Mouse (Mus musculus) cortical plate, adult 2 months (tissue): ENCODE measurements around the gene Nfya. TPM values are rescaled to one million over a fixed set of nuclear protein-coding genes. Genes with fewer than 3 reads are reported as not detected.

Experiments
- H3K27ac ChIP-seq: fragments of 200-500 bp; 2 replicates; pipeline ENCODE4 v1.5.1; 2012; ENCODE audit warnings: low read length, control low read depth, inconsistent platforms; ENCODE audit not compliant: insufficient read depth
- H3K4me1 ChIP-seq: fragments of 200-500 bp; 2 replicates; pipeline ENCODE4 v1.6.1; 2011; ENCODE audit warnings: low read length; ENCODE audit not compliant: control insufficient read depth, insufficient read depth
- H3K4me3 ChIP-seq: fragments of 200-500 bp; 2 replicates; pipeline ENCODE4 v1.5.1; 2011; ENCODE audit warnings: mild to moderate bottlenecking, low read length, control low read depth; ENCODE audit not compliant: insufficient read depth
- CTCF ChIP-seq: fragments of 200-500 bp; IDR thresholded peaks from 2 replicates; pipeline ENCODE4 v1.5.1; 2011; ENCODE audit warnings: mild to moderate bottlenecking, control low read depth, low read length; ENCODE audit not compliant: insufficient read depth; ENCODE audit errors: extremely low read depth
- POLR2A ChIP-seq: fragments of 200-500 bp; IDR thresholded peaks from 2 replicates; pipeline ENCODE4 v1.6.1; 2011; ENCODE audit warnings: mild to moderate bottlenecking, low read length, control low read depth; ENCODE audit not compliant: insufficient read depth; ENCODE audit errors: extremely low read depth
- polyA plus RNA-seq: library from polyadenylated mRNA; depleted of rRNA; stranded (reverse); fragments of >200 nt; gene quantifications from 2 replicates; pipeline ENCODE4 v1.2.3, GENCODE M21; 2012

Gene Nfya
- polyA plus RNA-seq, 1 experiment = 26.1 TPM

GRCm38 (mm10) chr17:48447675-48448074 is 38.0 kb upstream of the Nfya start:
- Histone ChIP-seq H3K4me1 (no peaks in the 10 kb centered on the region), H3K4me3 (no peak overlapping the region), H3K27ac (no peak overlapping the region)
- TF ChIP-seq CTCF = no peak
- no peak for TF ChIP-seq POLR2A

GRCm38 (mm10) chr17:48443542-48444145 is 33.9 kb upstream of the Nfya start:
- H3K27ac ChIP-seq = no peak overlapping the region
- TF ChIP-seq CTCF = no peak
- TF ChIP-seq POLR2A = no peak
- no peak overlapping the region for H3K4me3 ChIP-seq
- no peaks in the 10 kb centered on the region for H3K4me1 ChIP-seq

- Histone ChIP-seq H3K4me3 (no peak overlapping the region), H3K4me1 (no peaks in the 10 kb centered on the region), H3K27ac (no peak overlapping the region)
- TF ChIP-seq CTCF (no peak), POLR2A (no peak)
Measured at GRCm38 (mm10) chr17:48442745-48443457, 33.2 kb upstream of the Nfya start.

- H3K4me1 ChIP-seq = no peaks in the 10 kb centered on the region
- H3K27ac ChIP-seq = no peak overlapping the region
- H3K4me3 ChIP-seq = no peak overlapping the region
- TF ChIP-seq POLR2A (no peak), CTCF (no peak)
Measured at GRCm38 (mm10) chr17:48437421-48437911, 27.8 kb upstream of the Nfya start.

GRCm38 (mm10) chr17:48436487-48436886 is 26.8 kb upstream of the Nfya start:
- TF ChIP-seq POLR2A = no peak
- no peak for TF ChIP-seq CTCF
- H3K27ac ChIP-seq = no peak overlapping the region
- no peak overlapping the region for H3K4me3 ChIP-seq
- H3K4me1 ChIP-seq = no peaks in the 10 kb centered on the region

- TF ChIP-seq CTCF (no peak), POLR2A (no peak)
- Histone ChIP-seq H3K27ac (no peak overlapping the region), H3K4me3 (no peak overlapping the region), H3K4me1 (no peaks in the 10 kb centered on the region)
Measured at GRCm38 (mm10) chr17:48434479-48434878, 24.8 kb upstream of the Nfya start.

- H3K4me1 ChIP-seq = no peaks in the 10 kb centered on the region
- H3K27ac ChIP-seq = no peak overlapping the region
- no peak overlapping the region for H3K4me3 ChIP-seq
- TF ChIP-seq CTCF (0 out of 2 replicates have a peak, but pooled peaks have one; percentile 4), POLR2A (no peak)
Measured at GRCm38 (mm10) chr17:48433689-48434330, 24.1 kb upstream of the Nfya start.

GRCm38 (mm10) chr17:48433006-48433655 is 23.4 kb upstream of the Nfya start:
- no peaks in the 10 kb centered on the region for H3K4me1 ChIP-seq
- H3K27ac ChIP-seq = no peak overlapping the region
- TF ChIP-seq POLR2A (no peak), CTCF (no peak)
- no peak overlapping the region for H3K4me3 ChIP-seq
